Mouse (Mus musculus) MEL (cell line): ENCODE measurements around the gene Fis1. TPM values are rescaled to one million over a fixed set of nuclear protein-coding genes. Genes with fewer than 3 reads are reported as not detected.

Experiments used
- DNase-seq: peaks from one replicate; pipeline ENCODE4 v3.0.0; 2011; ENCODE audit warnings: low read depth, low spot score
- H3K27ac ChIP-seq: 2 replicates; pipeline ENCODE4 v1.5.1; 2012; ENCODE audit warnings: low read depth, mild to moderate bottlenecking, control low read depth, low read length, moderate library complexity; ENCODE audit not compliant: control insufficient read depth
- H3K27me3 ChIP-seq, 2 experiments: fragments of 150-350 bp in 1 of 2; sonication (generic) in 1 of 2; 2 replicates each; pipeline ENCODE4 v1.6.1; 2012; ENCODE audit warnings: low read length in 2 of 2, mild to moderate bottlenecking in 2 of 2, improper control_type of control experiment in 1 of 2, moderate library complexity in 1 of 2; ENCODE audit not compliant: insufficient read depth in 2 of 2, control insufficient read depth in 1 of 2
- H3K36me3 ChIP-seq, 2 experiments: 2 replicates each; pipeline ENCODE4 v1.6.1; 2012 to 2014; ENCODE audit warnings: low read length in 2 of 2, improper control_type of control experiment in 1 of 2, inconsistent platforms in 1 of 2, mild to moderate bottlenecking in 1 of 2; ENCODE audit not compliant: insufficient read depth in 2 of 2, control insufficient read depth in 1 of 2
- H3K4me1 ChIP-seq, 2 experiments: fragments of 150-350 bp in 1 of 2; sonication (generic) in 1 of 2; 2 replicates each; pipeline ENCODE4 v1.6.1; 2012; ENCODE audit warnings: low read length in 2 of 2, improper control_type of control experiment in 1 of 2, mild to moderate bottlenecking in 1 of 2; ENCODE audit not compliant: insufficient read depth in 2 of 2, control insufficient read depth in 1 of 2
- H3K4me3 ChIP-seq, 2 experiments: fragments of 150-350 bp in 1 of 2; sonication (generic) in 1 of 2; 2 replicates each; pipeline ENCODE4 v1.5.1; 2012; ENCODE audit warnings: low read depth in 2 of 2, low read length in 2 of 2, mild to moderate bottlenecking in 2 of 2, moderate library complexity in 2 of 2, control low read depth in 1 of 2, improper control_type of control experiment in 1 of 2; ENCODE audit not compliant: control insufficient read depth in 1 of 2, insufficient read depth in 1 of 2
- H3K79me2 ChIP-seq: 2 replicates; pipeline ENCODE4 v1.6.1; 2012; ENCODE audit warnings: mild to moderate bottlenecking, low read length, moderate library complexity; ENCODE audit not compliant: control insufficient read depth, poor library complexity, insufficient read depth
- H3K9ac ChIP-seq: 2 replicates; pipeline ENCODE4 v1.6.1; 2012; ENCODE audit warnings: low read depth, mild to moderate bottlenecking, control low read depth, low read length, moderate library complexity; ENCODE audit not compliant: control insufficient read depth, poor library complexity, severe bottlenecking
- H3K9me3 ChIP-seq: fragments of 150-350 bp; sonication (generic); replicated peaks from 2 replicates; pipeline ENCODE4 v1.6.1; 2012; ENCODE audit warnings: mild to moderate bottlenecking, low read length, improper control_type of control experiment, moderate library complexity; ENCODE audit not compliant: insufficient read depth
- CHD1 ChIP-seq: IDR thresholded peaks from 2 replicates; pipeline ENCODE4 v1.6.1; 2012; ENCODE audit warnings: low read depth, mild to moderate bottlenecking, inconsistent platforms, low read length, improper control_type of control experiment
- CHD2 ChIP-seq: IDR thresholded peaks from 2 replicates; pipeline ENCODE4 v1.6.1; 2011; ENCODE audit warnings: low read length, improper control_type of control experiment
- CTCF ChIP-seq, 3 experiments: IDR thresholded peaks in 2 of 3; conservative IDR thresholded peaks in 1 of 3; 2 replicates each; pipeline ENCODE4 v1.5.1; 2011 to 2012; ENCODE audit warnings: low read length in 3 of 3, low read depth in 2 of 3, mild to moderate bottlenecking in 2 of 3, improper control_type of control experiment in 1 of 3, inconsistent platforms in 1 of 3, mixed read lengths in 1 of 3, moderate library complexity in 1 of 3; ENCODE audit not compliant: control insufficient read depth in 1 of 3, insufficient read depth in 1 of 3, poor library complexity in 1 of 3, severe bottlenecking in 1 of 3
- E2F4 ChIP-seq: IDR thresholded peaks from 2 replicates; pipeline ENCODE4 v1.6.1; 2011; ENCODE audit warnings: low read depth, low read length, improper control_type of control experiment, borderline replicate concordance
- ELF1 ChIP-seq: IDR thresholded peaks from 2 replicates; pipeline ENCODE4 v1.6.1; 2014; ENCODE audit warnings: low read depth, mild to moderate bottlenecking, inconsistent platforms, low read length, improper control_type of control experiment, moderate library complexity
- EP300 ChIP-seq, 2 experiments: IDR thresholded peaks; 2 replicates each; pipeline ENCODE4 v1.6.1; 2011; ENCODE audit warnings: improper control_type of control experiment in 2 of 2, low read length in 2 of 2, low read depth in 1 of 2, mild to moderate bottlenecking in 1 of 2
- GABPA ChIP-seq: IDR thresholded peaks from 2 replicates; pipeline ENCODE4 v1.6.1; 2012; ENCODE audit warnings: low read depth, mild to moderate bottlenecking, inconsistent platforms, low read length, improper control_type of control experiment, moderate library complexity
- GATA1 ChIP-seq: IDR thresholded peaks from 2 replicates; pipeline ENCODE4 v1.6.1; 2011; ENCODE audit warnings: low read depth, low read length, improper control_type of control experiment
- HCFC1 ChIP-seq: IDR thresholded peaks from 2 replicates; pipeline ENCODE4 v1.6.1; 2012; ENCODE audit warnings: low read depth, mild to moderate bottlenecking, inconsistent platforms, low read length, improper control_type of control experiment, moderate library complexity
- JUND ChIP-seq: IDR thresholded peaks from 2 replicates; pipeline ENCODE4 v1.6.1; 2011; ENCODE audit warnings: low read depth, mild to moderate bottlenecking, improper control_type of control experiment, low read length
- KAT2A ChIP-seq: conservative IDR thresholded peaks from 2 replicates; pipeline ENCODE4 v1.6.1; 2012; ENCODE audit warnings: low read depth, low read length, improper control_type of control experiment, inconsistent platforms
- MAX ChIP-seq: IDR thresholded peaks from 2 replicates; pipeline ENCODE4 v1.6.1; 2011; ENCODE audit warnings: low read length, improper control_type of control experiment
- MAZ ChIP-seq: IDR thresholded peaks from 2 replicates; pipeline ENCODE4 v1.6.1; 2012; ENCODE audit warnings: low read depth, mild to moderate bottlenecking, inconsistent platforms, low read length, improper control_type of control experiment
- MEF2A ChIP-seq: IDR thresholded peaks from 2 replicates; pipeline ENCODE4 v1.6.1; 2014; ENCODE audit warnings: low read depth, mild to moderate bottlenecking, inconsistent platforms, low read length, improper control_type of control experiment; ENCODE audit not compliant: poor library complexity, insufficient replicate concordance, severe bottlenecking; ENCODE audit errors: extremely low read depth
- MXI1 ChIP-seq: IDR thresholded peaks from 2 replicates; pipeline ENCODE4 v1.6.1; 2011; ENCODE audit warnings: mild to moderate bottlenecking, low read depth, low read length, improper control_type of control experiment
- MYB ChIP-seq: IDR thresholded peaks from 2 replicates; pipeline ENCODE4 v1.6.1; 2011; ENCODE audit warnings: mild to moderate bottlenecking, low read depth, low read length, improper control_type of control experiment
- MYC ChIP-seq: IDR thresholded peaks from 2 replicates; pipeline ENCODE4 v1.6.1; 2011; ENCODE audit warnings: low read depth, mild to moderate bottlenecking, low read length, improper control_type of control experiment, moderate library complexity
- NELFE ChIP-seq: IDR thresholded peaks from 2 replicates; pipeline ENCODE4 v1.6.1; 2011; ENCODE audit warnings: low read depth, low read length, improper control_type of control experiment
- POLR2AphosphoS2 ChIP-seq: IDR thresholded peaks from 2 replicates; pipeline ENCODE4 v1.6.1; 2011; ENCODE audit warnings: low read length, improper control_type of control experiment
- POLR2AphosphoS5 ChIP-seq: IDR thresholded peaks from 2 replicates; pipeline ENCODE4 v1.6.1; 2012; ENCODE audit warnings: low read depth, borderline replicate concordance, mild to moderate bottlenecking, inconsistent platforms, low read length, moderate library complexity, mixed read lengths
- RAD21 ChIP-seq: IDR thresholded peaks from 2 replicates; pipeline ENCODE4 v1.6.1; 2011; ENCODE audit warnings: mild to moderate bottlenecking, low read depth, low read length, improper control_type of control experiment
- RCOR1 ChIP-seq: IDR thresholded peaks from 2 replicates; pipeline ENCODE4 v1.6.1; 2012; ENCODE audit warnings: low read depth, mild to moderate bottlenecking, inconsistent platforms, low read length, improper control_type of control experiment
- SIN3A ChIP-seq: IDR thresholded peaks from 2 replicates; pipeline ENCODE4 v1.6.1; 2012; ENCODE audit warnings: low read length, improper control_type of control experiment, inconsistent platforms
- SMC3 ChIP-seq: IDR thresholded peaks from 2 replicates; pipeline ENCODE4 v1.6.1; 2011; ENCODE audit warnings: low read depth, low read length, improper control_type of control experiment
- TAL1 ChIP-seq: IDR thresholded peaks from 2 replicates; pipeline ENCODE4 v1.6.1; 2012; ENCODE audit warnings: mild to moderate bottlenecking, inconsistent platforms, low read length, moderate library complexity, mixed read lengths
- TCF12 ChIP-seq: IDR thresholded peaks from 2 replicates; pipeline ENCODE4 v1.6.1; 2014; ENCODE audit warnings: low read depth, mild to moderate bottlenecking, inconsistent platforms, low read length, improper control_type of control experiment, moderate library complexity
- USF1 ChIP-seq: IDR thresholded peaks from 2 replicates; pipeline ENCODE4 v1.6.1; 2014; ENCODE audit warnings: low read depth, mild to moderate bottlenecking, inconsistent platforms, low read length, improper control_type of control experiment, moderate library complexity
- USF2 ChIP-seq, 2 experiments: IDR thresholded peaks; 2 replicates each; pipeline ENCODE4 v1.6.1; 2011 to 2012; ENCODE audit warnings: improper control_type of control experiment in 2 of 2, low read length in 2 of 2, borderline replicate concordance in 1 of 2, inconsistent platforms in 1 of 2, low read depth in 1 of 2, mild to moderate bottlenecking in 1 of 2; ENCODE audit not compliant: insufficient read depth in 1 of 2
- ZC3H11A ChIP-seq: IDR thresholded peaks from 2 replicates; pipeline ENCODE4 v1.6.1; 2012; ENCODE audit warnings: low read depth, mild to moderate bottlenecking, inconsistent platforms, low read length, improper control_type of control experiment
- ZKSCAN1 ChIP-seq: IDR thresholded peaks from 2 replicates; pipeline ENCODE4 v1.6.1; 2012; ENCODE audit warnings: low read depth, mild to moderate bottlenecking, inconsistent platforms, low read length, improper control_type of control experiment, moderate library complexity
- ZMIZ1 ChIP-seq: IDR thresholded peaks from 2 replicates; pipeline ENCODE4 v1.6.1; 2012; ENCODE audit warnings: low read depth, mild to moderate bottlenecking, inconsistent platforms, low read length, improper control_type of control experiment, moderate library complexity
- ZNF384 ChIP-seq: IDR thresholded peaks from 2 replicates; pipeline ENCODE4 v1.6.1; 2012; ENCODE audit warnings: low read depth, mild to moderate bottlenecking, inconsistent platforms, low read length, improper control_type of control experiment
- polyA plus RNA-seq, 2 experiments: library from polyadenylated mRNA; stranded (reverse) in 1 of 2; unstranded in 1 of 2; fragments of >175 nt in 1 of 2; fragments of >200 nt in 1 of 2; gene quantifications; 2 replicates each; pipeline versions ENCODE4 v1.2.1 to v1.2.4; 2012; ENCODE audit warnings: low replicate concordance in 2 of 2, low read depth in 1 of 2; ENCODE audit not compliant: insufficient read length in 2 of 2, insufficient read depth in 1 of 2, missing spikeins in 1 of 2
- total RNA-seq: library from RNA; depleted of rRNA; stranded (reverse); fragments of 300-350 nt; gene quantifications from 2 replicates; pipeline ENCODE4 v1.2.3, GENCODE M21; 2012

The Fis1 gene
- total and polyA plus RNA-seq, 3 experiments, result 164 to 184 TPM; not detected in 1

DNA sequence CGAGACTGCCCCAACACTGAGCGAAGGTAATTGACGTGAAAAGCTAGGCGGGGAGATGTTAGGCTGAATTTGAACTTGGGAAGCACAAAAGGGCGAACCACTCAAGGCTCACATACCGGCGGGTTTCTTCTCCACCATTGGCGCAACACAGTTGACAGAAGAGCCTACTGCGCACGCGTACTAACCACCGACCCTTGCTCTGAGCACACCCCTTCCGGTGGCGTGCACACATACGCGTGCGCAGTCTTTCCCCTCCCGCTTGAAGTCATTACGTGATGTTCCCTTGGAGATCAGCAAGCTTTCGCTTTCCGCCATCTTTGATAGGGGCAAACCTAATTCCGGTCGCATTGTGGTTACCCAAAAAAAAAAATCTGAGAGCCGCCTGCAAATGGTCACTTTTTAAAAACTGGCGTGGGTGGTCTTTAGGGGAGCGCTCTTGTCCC lies 33.6 kb downstream of the Fis1 start, which contains the start of gene Plod3 (continued):
- TF ChIP-seq MAZ (no peak; the same call in 1 of the 2 replicates), SIN3A (peak; percentile 97), POLR2AphosphoS2 (peak; percentile 77), RCOR1 (0 out of 2 replicates have a peak, but pooled peaks have one; percentile 24), E2F4 (0 out of 2 replicates have a peak, but pooled peaks have one; percentile 38), ELF1 (peak; percentile 86), JUND (no peak), ZMIZ1 (0 out of 2 replicates have a peak, but pooled peaks have one; percentile 13)
- TF ChIP-seq, all 39 proteins: peak for 21

DNA sequence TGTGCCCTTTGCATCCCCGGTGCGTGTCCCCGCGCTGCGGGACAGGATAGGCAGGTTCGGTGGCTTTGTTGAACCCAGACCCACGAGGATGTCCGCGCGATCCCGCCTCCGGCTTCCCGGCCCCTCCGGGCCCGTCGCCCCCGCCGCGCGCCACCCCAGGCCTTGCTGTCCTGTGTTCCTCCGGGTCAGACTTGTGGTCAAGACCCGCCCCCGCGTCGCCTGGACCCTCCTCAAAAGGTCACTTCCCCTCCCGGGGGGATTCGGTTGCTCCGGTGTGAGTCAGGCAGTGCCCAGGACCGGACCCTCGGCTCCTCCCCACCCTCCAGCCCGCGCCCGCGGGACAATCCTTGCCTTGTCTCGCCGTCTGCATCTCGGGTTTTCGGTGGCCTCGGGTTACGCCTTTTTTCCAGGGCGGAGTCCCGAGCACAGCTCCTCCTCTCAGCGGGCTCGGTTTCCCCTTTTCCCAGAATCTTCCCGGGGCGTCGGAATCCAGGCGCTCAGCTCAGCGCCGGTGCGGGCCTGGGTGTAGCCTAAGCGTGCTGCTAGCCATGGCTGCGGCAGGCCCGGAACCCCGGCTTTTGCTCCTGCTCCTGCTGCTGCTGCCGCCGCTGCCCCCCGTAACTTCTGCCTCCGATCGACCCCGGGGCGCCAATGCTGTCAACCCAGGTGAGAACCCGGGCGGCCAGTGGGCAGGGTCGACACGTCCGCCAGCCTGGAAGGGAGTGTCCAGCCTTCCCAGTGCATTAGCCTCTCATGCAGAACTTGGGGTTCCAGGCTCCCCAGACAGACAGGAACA lies 34.3 kb downstream of the Fis1 start:
- H3K27ac ChIP-seq, result peak overlapping the region; percentile 77
- H3K27me3 ChIP-seq, result no peaks in the 10 kb centered on the region
- H3K9ac ChIP-seq, result peak overlapping the region; percentile 92
- peaks cover 0 to 9% of the 10 kb centered on the region in 2 experiments; a peak in 2 of 4 replicates for H3K4me1 ChIP-seq
- DNase-seq, result peak; percentile 80
- H3K79me2 ChIP-seq, result peaks cover 7% of the 10 kb centered on the region; the same call in 1 of the 2 replicates
- 0 out of 4 replicates have a peak, but pooled peaks cover 0 to 2% of the 10 kb centered on the region in 2 experiments for H3K36me3 ChIP-seq
- no peaks in the 10 kb centered on the region for H3K9me3 ChIP-seq
- peak overlapping the region; percentile 78 to 95 for H3K4me3 ChIP-seq
- TF ChIP-seq KAT2A (no peak), ZC3H11A (no peak), MXI1 (peak; percentile 15; the same call in 1 of the 2 replicates), HCFC1 (no peak), ZKSCAN1 (no peak), ZMIZ1 (peak; percentile 62; the same call in 1 of the 2 replicates), ZNF384 (no peak), NELFE (peak; percentile 48), USF1 (no peak), SIN3A (peak; percentile 11), MAX (no peak), RAD21 (no peak), EP300 (IDR thresholded peaks at IDR 0.05; ENCODE audit: low read depth in 1 of 2, low read length in 2 of 2) (no peak; a peak in 1 of 4 replicates), GABPA (no peak), TCF12 (no peak), CTCF (IDR thresholded peaks at IDR 0.05 in 2 of 3, conservative IDR thresholded peaks at IDR 0.05 in 1 of 3; ENCODE audit: control insufficient read depth in 1 of 3, insufficient read depth in 1 of 3, low read depth in 2 of 3, low read length in 3 of 3, poor library complexity in 1 of 3, severe bottlenecking in 1 of 3) (no peak), TAL1 (no peak), MAZ (0 out of 2 replicates have a peak, but pooled peaks have one; percentile 29), SMC3 (no peak), POLR2AphosphoS5 (no peak), ELF1 (no peak), MYB (no peak), GATA1 (no peak), MYC (peak; percentile 15; the same call in 1 of the 2 replicates), CHD2 (no peak), CHD1 (no peak), USF2 (IDR thresholded peaks at IDR 0.05; ENCODE audit: borderline replicate concordance in 1 of 2, insufficient read depth in 1 of 2, low read depth in 1 of 2, low read length in 2 of 2) (no peak), MEF2A (no peak), JUND (no peak)
